Mouse (Mus musculus): Measurements from ENCODE around the gene Arl4c.

- no peak for TF ChIP-seq UBTF (IDR thresholded peaks at IDR 0.05; ENCODE audit: borderline replicate concordance, insufficient read depth, low read depth, low read length)
- no peak for TF ChIP-seq MAX (IDR thresholded peaks at IDR 0.05; ENCODE audit: low read length)
- no peak for TF ChIP-seq CTCF (IDR thresholded peaks at IDR 0.05 in 2 of 3, conservative IDR thresholded peaks at IDR 0.05 in 1 of 3; ENCODE audit: control insufficient read depth in 1 of 3, insufficient read depth in 1 of 3, low read depth in 2 of 3, low read length in 3 of 3, poor library complexity in 1 of 3, severe bottlenecking in 1 of 3)
- no peak for TF ChIP-seq CHD2 (IDR thresholded peaks at IDR 0.05; ENCODE audit: low read length)
- no peak for TF ChIP-seq HCFC1 (IDR thresholded peaks at IDR 0.05; ENCODE audit: low read depth, low read length)
- TF ChIP-seq E2F4 (IDR thresholded peaks at IDR 0.05; ENCODE audit: borderline replicate concordance, low read depth, low read length) = no peak
- TF ChIP-seq MAZ (IDR thresholded peaks at IDR 0.05; ENCODE audit: low read depth, low read length) = no peak
Observed at GRCm38 (mm10) chr1:88751332-88751731, 49.3 kb upstream of the Arl4c start.

Data from MEL (cell line).